Mouse (Mus musculus) heart, adult 10 weeks (tissue): ENCODE results near the gene Vps37b. TPM values are rescaled to one million over a fixed set of nuclear protein-coding genes. Genes with fewer than 3 reads are reported as not detected.

Source experiments
- polyA plus RNA-seq: library from polyadenylated mRNA; stranded (reverse); fragments of 350-450 nt; fragmentation: Illumina TruSeq; extraction: RNeasy Lipid Tissue Mini Kit (QIAGEN cat#74804); gene quantifications from one replicate; pipeline ENCODE4 v1.2.3, GENCODE M21; 2014; ENCODE audit warnings: low read depth, low replicate concordance

Vps37b gene
- polyA plus RNA-seq, result 17.6 TPM

GRCm38 (mm10) chr5:124032001-124032508 lies at the start of gene Vps37b:
Vps37b (minus strand) TSS chr5:124032270.

GRCm38 (mm10) chr5:123973299-123974178 lies 58.5 kb downstream of the Vps37b start, which contains the start of gene Hip1r:
Hip1r (plus strand) TSS chr5:123973628.

Other genes starting within 250 kb of the Vps37b start
- gene Hcar2, start 166.8 kb downstream of the Vps37b start, polyA plus RNA-seq, result not detected
- gene Hcar1, start 152.2 kb downstream of the Vps37b start, polyA plus RNA-seq, result 0.34 TPM
- 58.8 TPM for gene Denr, start 125.1 kb downstream of the Vps37b start, polyA plus RNA-seq
- gene Gm43518, start 104.9 kb downstream of the Vps37b start, polyA plus RNA-seq, result 1.0 TPM
- gene Ccdc62, start 101.6 kb downstream of the Vps37b start, polyA plus RNA-seq, result 5.4 TPM
- gene Hip1r, start 58.6 kb downstream of the Vps37b start, polyA plus RNA-seq, result 11.0 TPM
- gene Abcb9, start 63.5 kb upstream of the Vps37b start, polyA plus RNA-seq, result 8.5 TPM
- gene Ogfod2, start 80.0 kb upstream of the Vps37b start, polyA plus RNA-seq, result 23.0 TPM
- gene Arl6ip4, start 83.8 kb upstream of the Vps37b start, polyA plus RNA-seq, result 34.7 TPM
- 30.2 TPM for gene Pitpnm2, start 217.5 kb upstream of the Vps37b start, polyA plus RNA-seq